Mouse (Mus musculus): Measurements from ENCODE around the gene Psmd1. TPM values are rescaled to one million over a fixed set of nuclear protein-coding genes. Genes with fewer than 3 reads are reported as not detected.

The Psmd1 gene
- 3.8 and 13.3 TPM in 2 replicates for polyA plus RNA-seq (2012; ENCODE audit: low replicate concordance)

GRCm38 (mm10) chr1:86064271-86064991, at the start of gene Psmd1:
TSS of gene Psmd1 (plus strand) at chr1:86064387.

GRCm38 (mm10) chr1:86016516-86016915, 47.7 kb upstream of the Psmd1 start, which contains the start of gene Spata3:
TSS of gene Spata3 (plus strand) at chr1:86016816.

GRCm38 (mm10) chr1:86045848-86046805, 18.1 kb upstream of the Psmd1 start, which contains the start of gene 2810459M11Rik:
TSS of gene 2810459M11Rik (plus strand) at chr1:86045863.

GRCm38 (mm10) chr1:86111779-86112178, 47.6 kb downstream of the Psmd1 start, which contains the start of gene Htr2b:
TSS of gene Htr2b (minus strand) at chr1:86111970.

GRCm38 (mm10) chr1:86133337-86133736, 69.2 kb downstream of the Psmd1 start, which contains the start of gene Gm21972:
TSS of gene Gm21972 (plus strand) at chr1:86133637.

GRCm38 (mm10) chr1:86154133-86154823, 90.1 kb downstream of the Psmd1 start, which contains the start of gene Armc9:
TSS of gene Armc9 (plus strand) at chr1:86154780.

Other genes with a start within 250 kb of the Psmd1 start
- gene Itm2c, start 170.1 kb upstream of the Psmd1 start, polyA plus RNA-seq (2012; ENCODE audit: low replicate concordance): 109 and 112 TPM in 2 replicates
- gene 4933407L21Rik, start 135.9 kb upstream of the Psmd1 start, polyA plus RNA-seq (2012; ENCODE audit: low replicate concordance): not detected in 2 replicates
- 1.9 and 2.2 TPM in 2 replicates for gene Gpr55, start 103.4 kb upstream of the Psmd1 start, polyA plus RNA-seq (2012; ENCODE audit: low replicate concordance)
- not detected in 2 replicates for gene Spata3, start 47.6 kb upstream of the Psmd1 start, polyA plus RNA-seq (2012; ENCODE audit: low replicate concordance)
- gene 2810459M11Rik, start 18.5 kb upstream of the Psmd1 start, polyA plus RNA-seq (2012; ENCODE audit: low replicate concordance): not detected in 2 replicates
- not detected in 2 replicates for gene Htr2b, start 47.6 kb downstream of the Psmd1 start, polyA plus RNA-seq (2012; ENCODE audit: low replicate concordance)
- gene Gm21972, start 69.2 kb downstream of the Psmd1 start, polyA plus RNA-seq (2012; ENCODE audit: low replicate concordance): 0.97 and 8.5 TPM in 2 replicates
- 1.1 and 2.3 TPM in 2 replicates for gene Armc9, start 90.4 kb downstream of the Psmd1 start, polyA plus RNA-seq (2012; ENCODE audit: low replicate concordance)
- gene B3gnt7, start 238.4 kb downstream of the Psmd1 start, polyA plus RNA-seq (2012; ENCODE audit: low replicate concordance): 3.4 and 4.4 TPM in 2 replicates